Mouse (Mus musculus) spleen, adult 10 weeks (tissue): Measurements from ENCODE around the gene 1700028J19Rik. TPM values are rescaled to one million over a fixed set of nuclear protein-coding genes. Genes with fewer than 3 reads are reported as not detected.

Experiments used
- polyA plus RNA-seq: library from polyadenylated mRNA; stranded (reverse); fragments of 350-450 nt; fragmentation: Illumina TruSeq; extraction: RNeasy Lipid Tissue Mini Kit (QIAGEN cat#74804); gene quantifications from one replicate; pipeline ENCODE4 v1.2.3, GENCODE M21; 2015; ENCODE audit warnings: low replicate concordance; ENCODE audit not compliant: insufficient read depth

1700028J19Rik gene
- polyA plus RNA-seq = 0.84 TPM

DNA sequence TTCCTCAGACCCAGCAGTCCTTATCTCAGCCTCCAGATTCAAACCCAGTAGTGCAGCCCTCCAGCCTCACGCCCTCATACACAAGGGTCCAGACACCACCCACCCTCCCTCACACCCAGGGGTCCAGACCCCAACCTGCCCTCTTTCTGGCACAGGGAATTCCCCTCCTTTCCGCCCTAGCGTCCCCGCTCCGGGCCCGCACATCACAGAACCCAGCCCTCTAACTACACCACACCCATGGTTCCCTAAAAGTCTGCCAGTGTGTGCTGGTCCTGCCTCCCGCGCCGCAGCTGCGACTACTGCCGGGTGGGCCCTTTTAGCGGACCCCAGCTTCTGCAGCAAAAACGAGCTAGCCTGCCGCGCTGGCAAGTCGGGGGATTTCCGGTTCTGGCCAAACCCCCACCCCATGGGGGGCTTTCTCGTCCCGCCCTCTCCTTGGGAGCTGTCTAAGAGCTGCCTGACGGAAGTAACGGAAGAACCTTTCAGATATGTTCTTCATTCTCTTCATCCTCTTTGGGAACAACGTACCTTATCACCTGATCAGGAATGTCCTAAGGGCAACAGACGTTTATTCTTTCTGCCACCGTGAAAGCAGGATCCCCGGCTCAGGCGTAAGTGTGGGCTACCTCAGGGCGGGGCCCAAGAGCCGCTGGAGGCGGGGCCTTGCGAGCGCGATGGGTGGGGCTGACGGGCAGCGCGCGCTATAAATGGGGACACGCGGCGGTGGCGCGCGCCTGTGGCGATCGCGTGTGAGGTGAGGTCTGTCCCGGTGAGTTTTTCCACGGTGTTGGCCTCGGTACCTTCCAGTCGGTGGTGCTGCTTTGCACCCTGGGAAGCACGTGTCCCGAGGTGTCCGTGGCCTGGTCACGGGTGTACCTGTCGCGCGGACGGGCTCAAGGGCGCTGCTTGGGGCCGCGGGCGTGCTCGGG lies at the start of gene 1700028J19Rik, which contains the start of gene 2410002F23Rik:
Gene 1700028J19Rik (minus strand): TSS at position 641 of the 929 bp plus-strand sequence.
Gene 2410002F23Rik (plus strand): TSS at position 668 of the 929 bp plus-strand sequence.

DNA sequence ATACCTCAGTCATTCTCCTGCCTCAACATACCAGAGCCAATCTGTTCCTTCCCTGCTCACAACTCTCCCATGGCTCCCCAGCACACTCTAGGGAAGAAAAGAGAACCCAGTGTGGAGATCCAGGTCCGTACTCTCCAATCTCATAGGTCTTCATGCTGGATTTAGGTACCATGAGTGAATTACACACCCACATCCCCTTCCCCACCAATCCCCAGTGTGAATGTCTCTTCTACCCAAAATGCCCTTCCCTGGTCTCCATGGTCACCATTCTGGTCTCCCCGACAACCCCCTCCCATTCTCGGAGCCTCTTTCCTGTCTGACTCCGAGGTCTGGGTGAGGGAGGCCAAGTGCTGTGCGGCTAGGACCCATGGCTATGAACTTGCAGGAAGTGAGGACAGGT lies 14.7 kb upstream of the 1700028J19Rik start, which contains the start of gene Gm15517:
Gene Gm15517 (plus strand): TSS at position 301 of the 400 bp plus-strand sequence.

DNA sequence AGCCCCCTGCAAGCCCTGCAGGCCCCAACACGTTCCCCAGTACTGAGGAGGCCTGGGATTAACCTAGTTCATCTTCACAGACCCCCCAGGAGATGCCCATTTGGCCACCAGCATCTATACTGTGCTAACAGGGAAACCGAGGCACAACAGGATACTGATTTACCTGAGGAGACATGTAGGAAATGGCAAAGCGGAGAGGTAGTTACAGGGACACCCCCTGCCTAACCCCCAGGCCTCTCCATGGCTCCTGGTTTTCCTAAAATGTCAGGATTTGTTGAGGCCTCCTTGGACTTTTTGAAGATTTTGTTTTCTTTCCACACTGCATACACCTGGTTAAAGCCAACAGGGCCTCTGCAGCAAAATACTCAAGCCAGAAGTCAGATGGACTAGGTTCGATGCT lies 10.8 kb upstream of the 1700028J19Rik start, which contains the start of gene Acp4:
Gene Acp4 (minus strand): TSS at position 101 of the 400 bp plus-strand sequence.

DNA sequence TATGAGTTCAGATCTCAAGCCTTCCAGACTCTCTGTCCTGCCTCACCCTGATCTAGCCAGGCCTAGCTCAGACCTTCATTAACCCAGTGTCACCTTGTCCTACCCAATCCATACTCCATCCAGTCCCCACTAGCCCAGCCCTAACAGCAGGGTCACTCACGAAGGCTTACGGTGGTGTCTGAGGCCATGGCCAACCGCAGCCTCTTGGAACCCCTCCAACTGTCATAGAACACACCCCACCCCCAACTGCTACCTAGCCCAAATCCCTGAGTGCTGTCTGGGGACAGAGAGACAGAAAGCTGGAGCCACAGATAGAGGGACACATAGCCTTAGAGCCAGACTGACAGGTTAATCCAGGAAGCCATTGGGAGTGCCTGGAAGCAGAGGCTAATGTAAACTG lies 10.6 kb downstream of the 1700028J19Rik start, which contains the start of gene Gm36864:
Gene Gm36864 (plus strand): TSS at position 269 of the 400 bp plus-strand sequence.

DNA sequence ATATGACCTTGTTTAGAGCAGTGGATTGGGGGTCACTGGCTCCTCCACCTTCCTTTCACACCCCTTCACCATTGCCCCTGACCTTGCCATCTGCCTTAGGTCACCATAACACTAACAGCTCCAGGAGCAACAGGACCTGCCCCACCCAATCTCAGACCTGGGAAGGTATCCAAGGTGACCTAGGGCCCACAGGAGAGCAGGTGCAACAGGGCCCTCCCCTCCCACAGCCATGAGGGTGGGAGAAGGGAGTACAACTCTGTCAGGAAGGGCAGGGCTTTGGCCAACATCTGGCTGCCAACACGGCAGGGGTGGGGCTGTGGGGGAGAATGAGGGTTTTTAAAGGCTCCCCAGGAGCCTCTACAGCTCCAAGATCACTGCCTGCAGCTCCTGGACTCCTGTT lies 21.4 kb downstream of the 1700028J19Rik start, which contains the start of gene Klk1:
Gene Klk1 (plus strand): TSS at position 285 of the 400 bp plus-strand sequence.

DNA sequence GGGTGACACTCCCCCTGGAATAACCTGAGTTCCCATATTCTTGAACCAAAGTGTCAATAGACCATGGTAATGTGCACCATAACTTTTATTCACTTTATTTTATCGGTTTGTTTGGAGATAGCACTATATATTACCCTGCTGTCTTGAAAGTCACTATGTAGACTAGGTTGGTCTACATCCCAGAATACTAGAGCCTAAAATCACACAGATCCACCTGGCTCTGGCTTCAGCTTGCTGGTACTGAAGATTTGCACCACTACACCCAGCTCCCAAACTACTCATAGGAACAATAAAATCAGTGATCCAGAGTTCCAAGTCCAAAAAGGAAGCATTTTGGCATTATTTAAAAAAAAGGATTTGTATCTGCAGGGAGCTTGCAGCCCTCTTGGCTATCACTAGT lies 30.9 kb downstream of the 1700028J19Rik start, which contains the start of gene Klk1b5:
Gene Klk1b5 (plus strand): TSS at position 301 of the 400 bp plus-strand sequence.

DNA sequence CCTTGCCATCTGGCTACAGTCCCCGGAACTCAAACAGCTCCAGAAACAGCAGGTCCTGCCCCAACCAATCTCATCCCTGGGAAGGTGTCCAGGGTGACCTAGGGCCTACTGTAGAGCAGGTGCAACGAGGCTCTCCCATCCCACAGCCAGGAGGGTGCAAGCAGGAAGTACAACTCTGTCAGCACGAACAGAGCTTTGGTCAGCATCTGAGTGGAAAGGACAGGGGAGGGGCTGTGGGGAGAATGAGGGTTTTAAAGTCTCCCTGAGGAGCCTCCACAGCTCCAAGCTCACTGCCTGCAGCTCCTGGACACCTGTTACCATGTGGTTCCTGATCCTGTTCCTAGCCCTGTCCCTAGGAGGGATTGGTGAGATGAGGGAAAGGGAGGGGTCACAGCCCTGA lies 39.4 kb downstream of the 1700028J19Rik start, which contains the start of gene Klk1b4:
Gene Klk1b4 (plus strand): TSS at position 301 of the 400 bp plus-strand sequence.

DNA sequence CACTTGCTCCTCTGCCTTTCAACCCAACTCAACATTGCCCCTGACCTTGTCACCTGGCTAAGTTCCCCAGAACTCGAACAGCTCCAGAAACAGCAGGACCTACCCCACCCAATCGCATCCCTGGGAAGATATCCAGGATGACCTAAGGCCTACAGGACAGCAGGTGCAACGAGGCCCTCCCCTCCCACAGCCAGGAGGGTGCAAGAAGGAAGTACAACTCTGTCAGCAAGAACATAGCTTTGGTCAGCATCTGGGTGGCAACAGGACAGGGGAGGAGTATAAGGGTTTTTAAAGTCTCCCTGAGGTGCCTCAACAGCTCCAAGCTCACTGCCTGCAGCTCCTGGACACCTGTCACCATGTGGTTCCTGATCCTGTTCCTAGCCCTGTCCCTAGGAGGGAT lies 48.6 kb downstream of the 1700028J19Rik start, which contains the start of gene Klk1b3:
Gene Klk1b3 (plus strand): TSS at position 301 of the 400 bp plus-strand sequence.

DNA sequence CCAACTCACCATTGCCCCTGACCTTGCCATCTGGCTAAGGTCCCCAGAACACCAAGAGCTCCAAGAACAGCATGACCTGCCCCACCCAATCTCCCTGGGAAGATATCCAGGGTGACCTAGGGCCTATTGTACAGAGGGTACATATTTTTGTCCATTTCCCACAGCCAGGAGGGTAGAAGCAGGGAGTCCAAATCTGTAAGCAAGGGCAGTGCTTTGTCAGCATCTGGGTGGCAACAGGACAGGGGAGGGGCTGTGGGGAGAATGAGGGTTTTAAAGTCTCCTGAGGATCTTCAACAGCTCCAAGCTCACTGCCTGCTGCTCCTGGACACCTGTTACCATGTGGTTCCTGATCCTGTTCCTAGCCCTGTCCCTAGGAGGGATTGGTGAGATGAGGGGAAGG lies 58.6 kb downstream of the 1700028J19Rik start, which contains the start of gene Klk1b24:
Gene Klk1b24 (plus strand): TSS at position 301 of the 400 bp plus-strand sequence.

Other genes with a start within 250 kb of the 1700028J19Rik start
- gene Klk1b26, start 234.5 kb downstream of the 1700028J19Rik start, polyA plus RNA-seq = not detected
- 1.4 TPM for gene Klk1b27, start 194.4 kb downstream of the 1700028J19Rik start, polyA plus RNA-seq
- gene Klk1b21, start 144.4 kb downstream of the 1700028J19Rik start, polyA plus RNA-seq = not detected
- gene Klk1b22, start 134.0 kb downstream of the 1700028J19Rik start, polyA plus RNA-seq = not detected
- gene Klk1b16, start 109.9 kb downstream of the 1700028J19Rik start, polyA plus RNA-seq = not detected
- not detected for gene Klk1b24, start 58.5 kb downstream of the 1700028J19Rik start, polyA plus RNA-seq
- gene Klk1b3, start 48.5 kb downstream of the 1700028J19Rik start, polyA plus RNA-seq = not detected
- gene Klk1b4, start 39.3 kb downstream of the 1700028J19Rik start, polyA plus RNA-seq = not detected
- gene Klk1b5, start 30.8 kb downstream of the 1700028J19Rik start, polyA plus RNA-seq = not detected
- 8.8 TPM for gene Klk1, start 21.3 kb downstream of the 1700028J19Rik start, polyA plus RNA-seq
- gene Gm36864, start 10.5 kb downstream of the 1700028J19Rik start, polyA plus RNA-seq = not detected
- 112 TPM for gene 2410002F23Rik, start within 50 bp of the 1700028J19Rik start, polyA plus RNA-seq
- gene Acp4, start 10.7 kb upstream of the 1700028J19Rik start, polyA plus RNA-seq = not detected
- gene Gm15517, start 14.8 kb upstream of the 1700028J19Rik start, polyA plus RNA-seq = not detected
- gene Clec11a, start 60.2 kb upstream of the 1700028J19Rik start, polyA plus RNA-seq = 2.6 TPM
- 1.8 TPM for gene Shank1, start 63.6 kb upstream of the 1700028J19Rik start, polyA plus RNA-seq
- gene Syt3, start 137.4 kb upstream of the 1700028J19Rik start, polyA plus RNA-seq = 0.28 TPM
- not detected for gene 1700008O03Rik, start 139.1 kb upstream of the 1700028J19Rik start, polyA plus RNA-seq
- not detected for gene Lrrc4b, start 182.3 kb upstream of the 1700028J19Rik start, polyA plus RNA-seq
- not detected for gene Aspdh, start 218.7 kb upstream of the 1700028J19Rik start, polyA plus RNA-seq
- gene Josd2, start 221.3 kb upstream of the 1700028J19Rik start, polyA plus RNA-seq = 22.8 TPM
- gene Emc10, start 249.8 kb upstream of the 1700028J19Rik start, polyA plus RNA-seq = 16.3 TPM
- 1.3 TPM for gene Fam71e1, start 249.9 kb upstream of the 1700028J19Rik start, polyA plus RNA-seq